Mouse (Mus musculus) megakaryocyte, adult 5-6 weeks (primary cell): ENCODE data around the gene Pglyrp2. TPM values are rescaled to one million over a fixed set of nuclear protein-coding genes. Genes with fewer than 3 reads are reported as not detected.

Source experiments
- ATAC-seq: 2 replicates; pipeline ENCODE4 v1.8.0; 2016; ENCODE audit warnings: mild to moderate bottlenecking, inconsistent platforms; ENCODE audit not compliant: poor library complexity, severe bottlenecking
- total RNA-seq, 2 experiments: library from RNA; stranded (forward) in 1 of 2; stranded (reverse) in 1 of 2; fragments of 153-499, 151-499 nt in 1 of 2; fragments of 221-1000, 200-1000 nt in 1 of 2; gene quantifications; 2 replicates each; pipeline versions ENCODE4 v1.2.3 to v1.2.4; 2015 to 2017

Pglyrp2 gene
- total RNA-seq, 2 experiments from 2014 or later: 1.4 to 1.7 TPM

DNA sequence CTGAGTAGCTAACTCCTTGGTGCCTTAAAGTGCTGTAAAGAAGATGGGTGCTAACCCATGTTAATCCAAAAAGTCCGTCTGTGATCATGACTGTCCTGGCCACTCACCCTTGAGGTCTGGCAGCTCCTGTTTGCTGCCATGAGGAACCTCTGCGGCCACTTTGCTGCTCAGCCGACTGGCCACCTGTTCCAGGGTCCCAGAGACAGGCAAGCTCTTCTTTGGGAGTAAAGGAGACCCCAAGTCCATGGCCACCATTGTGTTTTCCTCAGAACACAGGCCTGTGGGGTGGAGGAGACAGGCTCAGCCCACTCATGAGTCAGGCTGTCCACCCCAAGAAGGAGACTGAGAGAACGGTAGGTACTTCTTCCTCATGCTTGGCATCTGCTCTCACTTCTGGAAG is 61.3 kb downstream of the Pglyrp2 start:
- ATAC-seq: no peak

Other genes with a start within 250 kb of the Pglyrp2 start
- gene Ephx3, start 234.6 kb downstream of the Pglyrp2 start, total RNA-seq (2015): 0.07 and 0.23 TPM in 2 replicates
- gene Ephx3, start 234.6 kb downstream of the Pglyrp2 start, total RNA-seq (2017): 0.20 TPM in 1 of 2 replicates, not detected in the other
- 128 and 143 TPM in 2 replicates for gene Brd4, start 139.4 kb downstream of the Pglyrp2 start, total RNA-seq (2015)
- 20.7 and 30.3 TPM in 2 replicates for gene Brd4, start 139.4 kb downstream of the Pglyrp2 start, total RNA-seq (2017)
- 43.5 and 49.8 TPM in 2 replicates for gene Akap8, start 102.9 kb downstream of the Pglyrp2 start, total RNA-seq (2015)
- gene Akap8, start 102.9 kb downstream of the Pglyrp2 start, total RNA-seq (2017): 91.5 and 103 TPM in 2 replicates
- 48.3 and 51.1 TPM in 2 replicates for gene Akap8l, start 73.6 kb downstream of the Pglyrp2 start, total RNA-seq (2015)
- gene Akap8l, start 73.6 kb downstream of the Pglyrp2 start, total RNA-seq (2017): 66.4 and 69.6 TPM in 2 replicates
- gene Wiz, start 34.7 kb downstream of the Pglyrp2 start, total RNA-seq (2015): 17.2 and 23.0 TPM in 2 replicates
- gene Wiz, start 34.7 kb downstream of the Pglyrp2 start, total RNA-seq (2017): 4.9 and 5.9 TPM in 2 replicates
- gene Rasal3, start 20.6 kb downstream of the Pglyrp2 start, total RNA-seq (2015): 52.9 and 54.4 TPM in 2 replicates
- 19.5 and 25.7 TPM in 2 replicates for gene Rasal3, start 20.6 kb downstream of the Pglyrp2 start, total RNA-seq (2017)
- not detected in 2 replicates for gene Cyp4f39, start 28.6 kb upstream of the Pglyrp2 start, total RNA-seq (2015)
- not detected in 2 replicates for gene Cyp4f39, start 28.6 kb upstream of the Pglyrp2 start, total RNA-seq (2017)
- gene Cyp4f17, start 81.9 kb upstream of the Pglyrp2 start, total RNA-seq (2015): 0.36 and 0.38 TPM in 2 replicates
- 0.66 and 0.98 TPM in 2 replicates for gene Cyp4f17, start 81.9 kb upstream of the Pglyrp2 start, total RNA-seq (2017)
- 25.2 and 28.3 TPM in 2 replicates for gene Cyp4f16, start 112.4 kb upstream of the Pglyrp2 start, total RNA-seq (2015)
- 19.0 and 39.0 TPM in 2 replicates for gene Cyp4f16, start 112.4 kb upstream of the Pglyrp2 start, total RNA-seq (2017)
- not detected in 2 replicates for gene Cyp4f37, start 197.1 kb upstream of the Pglyrp2 start, total RNA-seq (2015)
- gene Cyp4f37, start 197.1 kb upstream of the Pglyrp2 start, total RNA-seq (2017): 1.1 TPM in 1 of 2 replicates, not detected in the other
- not detected in 2 replicates for gene Cyp4f40, start 234.7 kb upstream of the Pglyrp2 start, total RNA-seq (2015)
- gene Cyp4f40, start 234.7 kb upstream of the Pglyrp2 start, total RNA-seq (2017): not detected in 2 replicates